Mouse (Mus musculus) ovary, postnatal 36 days (tissue): ENCODE measurements around the gene Flywch2.

ENCODE experiments used
- DNase-seq: peaks from one replicate; pipeline ENCODE4 v3.0.0; 2022; ENCODE audit warnings: low spot score, mixed read lengths

The Flywch2 gene

DNA sequence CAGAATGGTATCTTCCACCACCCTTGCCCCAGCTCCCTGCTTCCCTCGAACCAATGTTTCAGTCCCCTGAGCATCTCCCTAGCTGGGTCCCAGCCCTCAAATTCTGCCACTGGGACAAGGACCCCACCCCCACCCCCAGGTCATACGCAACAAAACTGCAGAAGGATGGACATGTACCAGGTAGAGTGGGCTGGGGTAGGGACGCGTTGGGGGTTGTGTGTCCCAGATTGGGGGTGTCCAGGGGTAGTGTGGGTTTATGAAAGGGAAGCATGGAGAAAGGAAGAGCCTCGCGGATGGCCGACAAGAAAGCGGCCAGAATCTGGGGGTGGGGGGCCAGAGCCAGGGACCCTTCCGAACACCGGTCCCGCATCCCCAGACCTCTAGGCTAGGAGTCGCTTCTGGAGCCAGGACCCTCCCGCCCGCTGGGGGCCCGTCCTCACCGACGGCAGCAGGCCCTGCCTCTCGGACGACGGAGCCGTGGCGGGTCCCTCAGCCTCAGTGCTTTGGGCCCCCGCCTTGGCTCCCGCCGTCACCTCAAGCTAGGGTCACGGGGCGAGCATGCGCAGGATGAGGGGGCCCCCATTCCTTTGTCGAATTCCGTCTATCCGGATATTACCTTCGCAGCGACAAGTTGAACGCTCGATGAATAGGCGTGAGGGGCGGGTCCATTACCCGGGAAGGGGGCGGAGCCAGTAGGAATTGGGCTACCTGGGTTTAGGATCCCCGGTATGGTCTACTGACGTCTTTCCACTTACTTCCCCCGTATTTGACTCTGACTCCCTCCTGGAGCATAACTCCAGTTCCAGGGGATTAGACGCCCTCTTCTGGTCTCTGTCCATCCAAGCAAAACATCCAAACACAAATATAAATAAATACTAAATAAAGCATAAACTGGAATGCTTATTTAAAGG lies at the start of gene Flywch2:
Flywch2 (minus strand) TSS at position 521 of the 911 bp plus-strand sequence.
- DNase-seq, result peak; percentile 75

DNA sequence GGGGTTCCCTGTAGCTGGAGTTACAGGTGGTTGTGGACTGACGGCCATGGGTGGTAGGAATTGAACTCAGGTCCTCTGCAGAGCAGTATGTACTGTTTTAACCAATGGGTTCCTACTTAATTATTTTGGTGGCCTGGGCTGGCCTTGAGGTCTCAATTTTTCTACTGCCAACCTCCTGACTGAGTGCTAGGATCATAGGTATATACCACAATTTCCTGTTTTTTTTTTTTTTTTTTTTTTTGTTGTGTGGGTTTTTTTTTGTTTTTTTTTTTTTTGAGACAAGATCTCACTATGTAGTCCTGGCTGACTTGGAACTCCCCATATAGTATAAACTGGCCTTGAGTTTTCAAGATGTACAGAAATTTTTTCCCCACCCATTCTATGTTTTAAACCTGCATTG lies 45.3 kb upstream of the Flywch2 start:
- no peak for DNase-seq

DNA sequence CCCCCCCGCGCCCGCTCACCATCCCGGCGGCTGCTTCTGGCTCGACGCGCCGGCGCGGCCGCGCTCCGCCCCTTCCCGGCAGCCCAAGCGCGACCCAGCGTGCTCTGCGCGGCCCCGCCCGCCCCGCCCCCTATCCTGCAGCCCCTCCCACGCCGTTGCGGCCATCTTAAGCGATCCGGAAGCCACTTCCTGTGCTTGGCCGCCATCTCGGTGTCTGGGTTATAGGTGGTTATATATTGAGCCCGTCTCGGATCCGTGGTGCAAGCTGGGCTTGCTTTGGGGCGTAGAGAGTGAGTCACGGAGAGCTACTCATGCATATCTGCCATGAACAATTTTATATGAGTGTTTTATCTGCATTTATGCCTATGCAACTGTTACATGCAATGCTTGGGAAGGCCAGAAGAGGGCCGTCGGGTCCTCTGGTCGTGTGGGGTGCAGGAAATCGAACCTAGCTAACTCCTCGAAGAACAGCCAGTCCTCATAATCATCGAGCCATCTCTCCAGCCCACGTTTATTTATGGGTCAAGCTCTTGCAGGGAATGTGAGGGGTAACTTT lies 43.3 kb upstream of the Flywch2 start, which contains the start of gene Elob:
Elob (minus strand) TSS at position 73 of the 556 bp plus-strand sequence.
- DNase-seq, result peak; percentile 83

- DNase-seq, result peak; percentile 58
These were observed 42.6 kb upstream of the Flywch2 start for GRCm38 (mm10) chr17:23828271-23829001.

GRCm38 (mm10) chr17:23825591-23825990 lies 39.7 kb upstream of the Flywch2 start:
- DNase-seq, result no peak

DNA sequence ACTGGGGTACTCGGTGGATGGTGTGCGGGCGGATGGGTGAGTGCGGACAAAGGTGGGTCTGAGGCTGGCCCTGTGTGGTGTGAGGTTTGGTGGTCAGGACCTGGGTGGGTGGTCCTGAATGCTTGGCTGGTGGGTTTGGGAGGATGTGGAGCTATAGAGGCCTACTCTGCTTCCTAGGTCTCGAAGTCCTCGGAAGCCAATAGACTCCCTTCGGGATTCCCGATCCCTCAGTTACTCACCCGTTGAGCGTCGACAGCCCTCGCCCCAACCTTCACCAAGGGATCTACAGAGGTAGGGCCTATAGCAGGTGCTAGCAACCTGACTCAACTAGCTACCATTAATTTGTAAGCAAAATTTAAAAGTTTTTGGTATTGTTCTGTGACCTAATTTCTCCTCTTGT lies 37.7 kb upstream of the Flywch2 start:
- DNase-seq, result no peak

DNA sequence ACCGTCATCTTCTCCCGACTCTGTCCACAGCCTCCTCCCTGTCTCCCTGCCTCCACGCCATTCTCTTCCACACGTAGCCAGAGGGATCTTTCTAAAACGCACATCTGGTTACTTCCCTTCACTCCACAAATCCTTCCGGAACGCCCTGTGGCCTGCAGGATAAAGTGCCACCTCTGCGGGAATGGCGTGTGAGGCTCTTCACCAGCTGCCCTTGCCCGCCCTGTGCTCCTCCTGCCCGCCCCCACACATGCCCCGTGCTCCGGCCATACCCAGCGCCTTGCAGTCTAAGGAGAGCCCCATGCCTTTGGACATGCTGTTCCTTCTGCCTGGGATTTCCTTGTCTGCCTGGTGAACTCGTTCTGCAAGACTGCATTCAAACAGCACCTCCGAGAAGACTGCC lies 37.1 kb upstream of the Flywch2 start:
- DNase-seq, result no peak

GRCm38 (mm10) chr17:23822094-23822493 lies 36.2 kb upstream of the Flywch2 start:
- no peak for DNase-seq

GRCm38 (mm10) chr17:23820731-23821130 lies 34.9 kb upstream of the Flywch2 start:
- DNase-seq, result no peak

DNA sequence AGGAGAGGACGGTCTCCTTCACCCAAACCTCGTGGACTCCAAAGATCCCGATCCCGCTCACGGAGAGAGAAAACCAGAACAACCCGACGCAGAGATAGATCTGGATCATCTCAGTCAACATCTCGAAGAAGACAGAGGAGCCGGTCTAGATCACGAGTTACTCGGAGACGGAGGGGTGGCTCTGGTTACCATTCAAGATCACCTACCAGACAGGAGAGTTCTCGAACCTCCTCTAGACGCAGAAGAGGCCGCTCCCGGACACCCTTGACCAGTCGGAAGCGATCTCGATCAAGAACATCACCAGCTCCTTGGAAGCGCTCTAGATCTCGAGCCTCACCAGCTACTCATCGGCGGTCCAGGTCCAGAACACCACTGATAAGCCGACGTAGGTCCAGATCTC lies 33.4 kb upstream of the Flywch2 start:
- no peak for DNase-seq

GRCm38 (mm10) chr17:23818579-23818978 lies 32.7 kb upstream of the Flywch2 start:
- DNase-seq, result no peak

DNA sequence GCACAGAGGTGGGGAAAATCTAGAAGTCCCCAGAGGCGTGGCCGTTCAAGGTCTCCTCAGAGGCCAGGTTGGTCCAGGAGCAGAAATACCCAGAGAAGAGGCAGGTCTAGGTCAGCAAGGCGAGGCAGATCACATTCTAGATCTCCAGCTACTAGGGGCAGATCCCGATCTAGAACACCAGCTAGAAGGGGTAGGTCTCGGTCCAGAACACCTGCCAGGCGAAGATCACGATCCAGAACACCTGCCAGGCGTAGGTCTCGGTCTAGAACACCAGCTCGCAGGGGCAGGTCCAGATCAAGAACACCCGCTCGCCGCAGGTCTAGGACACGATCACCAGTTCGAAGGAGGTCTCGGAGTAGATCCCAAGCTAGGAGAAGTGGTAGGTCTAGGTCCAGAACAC lies 29.8 kb upstream of the Flywch2 start:
- no peak for DNase-seq

GRCm38 (mm10) chr17:23807918-23808317 lies 22.0 kb upstream of the Flywch2 start:
- DNase-seq, result no peak

DNA sequence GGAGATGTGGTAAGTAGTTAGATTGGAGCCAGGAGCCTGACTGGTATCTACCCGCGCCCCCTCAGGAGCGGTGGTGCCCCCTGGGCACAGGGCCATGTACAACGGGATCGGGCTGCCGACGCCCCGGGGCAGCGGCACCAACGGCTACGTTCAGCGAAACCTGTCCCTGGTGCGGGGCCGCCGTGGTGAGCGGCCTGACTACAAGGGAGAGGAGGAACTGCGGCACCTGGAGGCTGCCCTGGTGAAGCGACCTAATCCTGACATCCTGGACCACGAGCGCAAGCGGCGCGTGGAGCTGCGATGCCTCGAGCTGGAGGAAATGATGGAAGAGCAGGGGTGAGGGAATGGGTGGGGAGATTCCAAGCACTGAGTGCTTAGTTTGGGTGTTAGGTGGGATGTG lies 21.0 kb upstream of the Flywch2 start:
- peak; percentile 46 for DNase-seq

DNA sequence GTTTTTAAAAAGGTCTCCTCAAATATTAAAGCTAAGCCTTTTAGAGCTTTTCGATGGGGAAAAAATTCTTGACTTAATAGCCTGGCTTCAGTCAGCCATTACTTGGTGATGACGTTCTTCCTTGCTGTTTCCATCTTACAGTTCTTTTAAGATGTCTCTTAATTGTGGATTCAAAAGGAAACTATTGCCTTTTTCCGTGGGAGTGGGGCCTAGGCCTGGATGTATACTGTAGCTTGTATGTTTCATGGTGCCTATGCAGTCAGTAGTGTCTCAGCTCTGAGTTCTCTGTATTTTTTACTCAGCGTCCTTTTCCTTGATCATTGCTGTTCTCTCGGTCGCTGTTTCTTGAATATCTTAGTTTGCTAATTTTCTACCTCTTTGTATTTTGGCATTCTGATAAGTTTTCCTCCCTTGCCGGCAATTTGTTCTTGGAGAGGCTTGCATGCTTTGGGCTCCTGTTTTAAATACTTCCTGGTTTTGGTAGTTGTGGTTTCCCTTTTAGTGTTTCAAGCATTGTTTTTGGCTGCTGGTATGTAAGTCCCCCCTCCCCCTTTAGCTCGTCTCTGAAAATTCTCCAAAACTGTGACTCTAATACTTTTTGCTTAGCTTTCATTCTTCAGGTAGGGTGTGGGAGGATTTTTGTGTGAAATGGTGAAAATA lies 18.7 kb upstream of the Flywch2 start:
- no peak for DNase-seq

- DNase-seq, result peak; percentile 84
These were observed 17.6 kb upstream of the Flywch2 start for GRCm38 (mm10) chr17:23803366-23804041.

GRCm38 (mm10) chr17:23802746-23803365 lies 17.0 kb upstream of the Flywch2 start:
- peak; percentile 94 for DNase-seq

DNA sequence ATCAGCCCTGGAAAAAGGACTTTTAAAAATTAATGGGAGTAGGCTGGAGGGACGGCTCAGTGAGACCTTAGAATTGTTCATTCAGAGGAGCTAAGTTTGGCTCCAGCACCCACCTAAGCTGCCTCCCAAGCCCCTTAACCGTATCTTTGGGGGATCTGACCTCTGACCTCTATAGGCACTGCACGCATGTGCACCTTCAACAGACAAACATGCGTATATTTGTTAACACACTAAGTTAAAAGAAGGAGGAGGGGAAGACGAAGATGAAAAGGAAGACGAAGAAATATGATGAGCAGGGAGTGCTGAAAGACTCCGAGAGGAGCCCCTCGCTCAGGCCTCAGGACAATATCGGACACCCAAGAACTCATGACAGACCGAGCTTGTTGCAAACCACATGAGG lies 15.7 kb upstream of the Flywch2 start:
- no peak for DNase-seq

DNA sequence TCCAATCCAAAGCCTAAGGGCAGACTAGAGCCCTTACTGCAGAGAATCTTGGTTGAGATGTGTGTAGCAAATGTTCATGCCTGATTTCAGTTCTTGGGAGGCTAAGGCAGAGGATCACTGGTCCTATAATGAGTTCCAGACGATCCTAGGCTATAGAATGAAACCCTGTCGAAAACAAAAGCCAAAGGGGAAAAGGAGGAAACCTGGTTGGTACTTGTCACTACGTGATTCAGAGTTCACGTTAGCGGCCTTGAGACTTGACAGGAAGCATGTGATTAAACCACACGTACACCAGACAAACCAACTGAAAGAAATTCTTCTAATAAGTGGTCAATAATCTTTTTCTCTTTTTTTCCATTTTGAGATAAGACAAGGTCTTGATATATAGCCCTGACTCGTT lies 11.4 kb upstream of the Flywch2 start:
- no peak for DNase-seq

- DNase-seq, result no peak
These were observed 9.4 kb upstream of the Flywch2 start for GRCm38 (mm10) chr17:23795323-23795722.

- DNase-seq, result no peak
These were observed 5.1 kb upstream of the Flywch2 start for GRCm38 (mm10) chr17:23791079-23791357.
